8 mouse cellular contexts compared by ENCODE assay signal in the genomic region with DNA sequence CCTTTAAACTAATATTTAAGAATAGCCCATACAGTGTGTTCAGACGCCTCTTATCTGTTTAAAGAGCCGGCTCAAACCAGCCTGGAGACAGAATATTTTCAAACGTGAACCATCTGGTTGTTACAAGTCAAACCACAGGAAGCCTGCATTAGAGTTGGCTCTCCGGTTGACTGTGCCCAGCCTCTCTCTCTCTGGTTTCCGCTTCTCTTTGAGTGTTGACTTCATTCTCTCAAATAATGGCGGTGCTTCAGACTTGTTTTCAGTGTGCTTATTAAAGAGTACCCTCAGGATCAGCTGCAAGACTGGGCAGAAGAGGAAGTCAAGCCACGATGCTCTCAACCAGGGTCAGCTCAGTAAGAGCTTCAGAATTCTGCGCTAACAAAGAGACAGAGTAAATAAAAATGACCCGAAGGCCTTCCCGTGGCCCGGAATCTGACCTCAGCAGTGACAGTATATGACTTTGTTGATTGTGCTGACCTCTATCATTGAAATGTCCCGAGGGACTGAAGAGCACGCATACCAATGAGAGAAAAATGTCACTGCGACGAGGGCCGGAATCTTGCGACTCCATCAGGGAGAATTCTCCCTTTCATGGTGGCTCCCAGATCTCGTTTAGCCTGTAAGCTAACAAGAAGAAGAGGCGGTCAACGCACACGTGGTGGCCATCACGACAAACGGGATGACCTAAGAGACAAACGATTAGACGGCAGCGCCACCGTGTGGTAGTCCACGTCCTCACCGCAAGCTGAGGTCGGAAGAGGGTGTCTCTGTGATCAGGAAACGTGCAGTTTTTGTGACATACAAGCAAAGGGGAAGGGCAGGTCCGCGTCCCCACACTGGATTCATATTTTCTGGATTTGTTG. TPM values are rescaled to one million over a fixed set of nuclear protein-coding genes. Genes with fewer than 3 reads are reported as not detected.
DNase-seq lines count a peak whose midpoint lies in the region; ATAC-seq lines count a peak whose summit lies in the region.

No protein-coding gene starts in this region.

- peaks cover 33% of the 10 kb centered on the region for H3K4me1 ChIP-seq in forebrain, embryonic 10.5 days
- peaks cover 11% of the 10 kb centered on the region for H3K4me1 ChIP-seq in heart, embryonic 15.5 days (replicated peaks)
- H3K4me1 ChIP-seq in liver, embryonic 13.5 days (replicated peaks), result peaks cover 25% of the 10 kb centered on the region
- peaks cover 5% of the 10 kb centered on the region; the same call in 1 of the 2 replicates for H3K4me1 ChIP-seq in stomach, embryonic 14.5 days (ENCODE audit: control insufficient read depth, insufficient read depth, low read length)

- ATAC-seq in CD4-positive, CD25-positive, alpha-beta regulatory T cell, adult 4 months, result peak; percentile 82
- no peak; the same call in 1 of the 2 replicates for ATAC-seq in heart, embryonic 15.5 days (replicated peaks; ENCODE audit: insufficient number of reproducible peaks, insufficient read depth, low FRiP score, low read depth)
- ATAC-seq in liver, embryonic 13.5 days (ENCODE audit: low read depth), result peak; percentile 76
- peak; percentile 76 for ATAC-seq in stomach, embryonic 14.5 days (ENCODE audit: insufficient number of reproducible peaks, insufficient read depth, low FRiP score, low read depth)

- H3K4me3 ChIP-seq in forebrain, embryonic 10.5 days, result peak overlapping the region; percentile 35
- H3K4me3 ChIP-seq in heart, embryonic 15.5 days, result peak overlapping the region; percentile 28
- H3K4me3 ChIP-seq in liver, embryonic 13.5 days (replicated peaks), result peak overlapping the region; percentile 39
- peak overlapping the region; percentile 19 for H3K4me3 ChIP-seq in stomach, embryonic 14.5 days (ENCODE audit: low read depth, low read length)

- H3K36me3 ChIP-seq in forebrain, embryonic 10.5 days (replicated peaks), result no peaks in the 10 kb centered on the region
- H3K36me3 ChIP-seq in heart, embryonic 15.5 days, result no peaks in the 10 kb centered on the region
- H3K36me3 ChIP-seq in liver, embryonic 13.5 days, result no peaks in the 10 kb centered on the region
- no peaks in the 10 kb centered on the region for H3K36me3 ChIP-seq in stomach, embryonic 14.5 days (ENCODE audit: control insufficient read depth, insufficient read depth, low read length)

- H3K9me3 ChIP-seq in forebrain, embryonic 10.5 days, result peaks cover 5% of the 10 kb centered on the region; the same call in 1 of the 2 replicates
- H3K9me3 ChIP-seq in heart, embryonic 15.5 days (replicated peaks), result no peaks in the 10 kb centered on the region
- H3K9me3 ChIP-seq in liver, embryonic 13.5 days (replicated peaks), result no peaks in the 10 kb centered on the region
- H3K9me3 ChIP-seq in stomach, embryonic 14.5 days (ENCODE audit: control insufficient read depth, low read depth, low read length), result no peaks in the 10 kb centered on the region

- peak overlapping the region; percentile 70 for H3K27ac ChIP-seq in forebrain, embryonic 10.5 days
- no peak overlapping the region for H3K27ac ChIP-seq in heart, embryonic 15.5 days
- peak overlapping the region; percentile 58 for H3K27ac ChIP-seq in liver, embryonic 13.5 days
- no peak overlapping the region for H3K27ac ChIP-seq in stomach, embryonic 14.5 days (ENCODE audit: low read length)

- H3K27me3 ChIP-seq in forebrain, embryonic 10.5 days (ENCODE audit: poor library complexity, severe bottlenecking), result peaks cover 50% of the 10 kb centered on the region
- no peaks in the 10 kb centered on the region for H3K27me3 ChIP-seq in heart, embryonic 15.5 days
- no peaks in the 10 kb centered on the region for H3K27me3 ChIP-seq in liver, embryonic 13.5 days
- no peaks in the 10 kb centered on the region for H3K27me3 ChIP-seq in stomach, embryonic 14.5 days (ENCODE audit: control insufficient read depth, insufficient read depth, low read length)

- peak; percentile 91 for DNase-seq in c-Kit-positive CD71-negative TER-119-negative erythroid progenitor cells, embryonic 14.5 days (ENCODE audit: low read depth)
- peak; percentile 87 for DNase-seq in forebrain, embryonic 10.5 days (ENCODE audit: extremely low spot score, low spot score)
- peak; percentile 90 for DNase-seq in kidney, postnatal 14 days
- DNase-seq in liver, embryonic 13.5 days, result peak; percentile 74
- peak; percentile 89 to 92 for DNase-seq in natural killer cell, adult 2 months (ENCODE audit: low spot score in 2 of 2)

- 26% methylated on average over 33 of the region's 33 CpGs for WGBS in forebrain, embryonic 10.5 days
- 13% methylated on average over 33 of the region's 33 CpGs for WGBS in heart, embryonic 15.5 days
- WGBS in liver, embryonic 13.5 days (ENCODE audit: insufficient replicate concordance), result 2% methylated on average over 33 of the region's 33 CpGs
- WGBS in stomach, embryonic 14.5 days, result 9% methylated on average over 33 of the region's 33 CpGs

- H3K4me2 ChIP-seq in heart, embryonic 15.5 days, result peak overlapping the region; percentile 62
- H3K4me2 ChIP-seq in liver, embryonic 13.5 days, result peak overlapping the region; percentile 69
- peak overlapping the region; percentile 53 for H3K4me2 ChIP-seq in stomach, embryonic 14.5 days (replicated peaks; ENCODE audit: low read depth, low read length)

- no peak overlapping the region for H3K9ac ChIP-seq in heart, embryonic 15.5 days
- peak overlapping the region; percentile 49 for H3K9ac ChIP-seq in liver, embryonic 13.5 days
- H3K9ac ChIP-seq in stomach, embryonic 14.5 days (replicated peaks; ENCODE audit: low read depth, low read length), result no peak overlapping the region

RNA-seq across cellular contexts. Expression of a gene that starts 55.3 kb away (rescaled TPM):
- polyA plus RNA-seq in CD4-positive, CD25-positive, alpha-beta regulatory T cell, adult 4 months (2017; shearing (Covaris generic)), result 100 to 1,000 TPM; 116 to 124 TPM
- 243 and 253 TPM in 2 replicates for polyA plus RNA-seq in forebrain, embryonic 10.5 days (2016; fragmentation: Nextera tagmentation; extraction: Ambion mirVana)
- 78.5 and 85.9 TPM in 2 replicates for polyA plus RNA-seq in heart, embryonic 15.5 days (2015; fragmentation: Nextera tagmentation; extraction: Ambion mirVana)
- 69.2 and 87.2 TPM in 2 replicates for polyA plus RNA-seq in liver, embryonic 13.5 days (2015; fragmentation: Nextera tagmentation; extraction: Ambion mirVana)
- 173 and 185 TPM in 2 replicates for polyA plus RNA-seq in stomach, embryonic 14.5 days (2014; fragmentation: Nextera tagmentation; extraction: Ambion mirVana)

Comparison
In these comparisons a context has a peak if more than half of its experiments do, and no peak if none do; other contexts are left out.
1. H3K27ac ChIP-seq: peak in forebrain, embryonic 10.5 days (single experiment) and liver, embryonic 13.5 days (single experiment); none in heart, embryonic 15.5 days (single experiment) and stomach, embryonic 14.5 days (single experiment).
2. Peak in every context shown above with its lines, with median percentiles within 50 percentile points of each other: DNase-seq, H3K4me3 ChIP-seq and H3K4me2 ChIP-seq.